Mouse (Mus musculus): ENCODE data around the gene Bmp7.
A peak's percentile ranks its signal among the peaks of the same experiment; 100 is the strongest.

Gene Bmp7

DNA sequence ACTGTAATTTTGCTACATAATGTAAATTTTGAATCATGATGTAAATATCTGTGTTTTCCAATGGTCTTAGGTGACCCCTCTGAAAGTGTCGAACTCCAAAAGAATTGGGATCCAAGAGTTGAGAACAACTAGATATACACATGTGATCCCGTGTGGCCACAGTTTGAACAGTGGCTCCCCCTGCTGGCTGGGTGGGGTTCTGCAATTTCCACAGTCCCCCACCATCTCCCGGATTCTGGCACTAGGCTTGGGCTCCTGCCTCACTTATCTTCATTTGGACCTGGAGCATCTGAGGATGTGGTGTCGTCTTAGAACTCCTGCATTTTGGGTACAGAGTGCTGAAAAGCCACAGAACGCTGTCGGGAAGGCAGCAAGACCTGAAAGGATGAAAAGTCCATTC, 91.9 kb downstream of the Bmp7 start:
- no peak for DNase-seq (ENCODE audit: low spot score)

DNA sequence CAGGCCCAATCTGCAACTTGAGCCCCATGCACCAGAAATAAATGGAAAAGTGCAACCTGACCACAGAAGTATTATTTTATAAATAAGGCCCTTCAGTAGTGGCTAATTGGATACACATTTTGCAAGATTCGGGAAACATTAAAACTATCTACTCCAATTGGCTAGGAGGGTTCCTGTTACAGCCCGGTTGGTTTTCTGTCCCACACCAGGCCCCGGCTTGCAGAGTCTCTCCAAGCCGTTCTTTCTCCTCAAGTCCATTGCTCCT, 93.9 kb downstream of the Bmp7 start:
- DNase-seq (ENCODE audit: low spot score), result no peak

GRCm38 (mm10) chr2:172845536-172846310, 94.4 kb downstream of the Bmp7 start:
- DNase-seq (ENCODE audit: low spot score), result no peak

GRCm38 (mm10) chr2:172843903-172844302, 96.2 kb downstream of the Bmp7 start:
- no peak for DNase-seq (ENCODE audit: low spot score)

- DNase-seq (ENCODE audit: low spot score), result no peak
Observed at GRCm38 (mm10) chr2:172842306-172842705, 97.8 kb downstream of the Bmp7 start.

DNA sequence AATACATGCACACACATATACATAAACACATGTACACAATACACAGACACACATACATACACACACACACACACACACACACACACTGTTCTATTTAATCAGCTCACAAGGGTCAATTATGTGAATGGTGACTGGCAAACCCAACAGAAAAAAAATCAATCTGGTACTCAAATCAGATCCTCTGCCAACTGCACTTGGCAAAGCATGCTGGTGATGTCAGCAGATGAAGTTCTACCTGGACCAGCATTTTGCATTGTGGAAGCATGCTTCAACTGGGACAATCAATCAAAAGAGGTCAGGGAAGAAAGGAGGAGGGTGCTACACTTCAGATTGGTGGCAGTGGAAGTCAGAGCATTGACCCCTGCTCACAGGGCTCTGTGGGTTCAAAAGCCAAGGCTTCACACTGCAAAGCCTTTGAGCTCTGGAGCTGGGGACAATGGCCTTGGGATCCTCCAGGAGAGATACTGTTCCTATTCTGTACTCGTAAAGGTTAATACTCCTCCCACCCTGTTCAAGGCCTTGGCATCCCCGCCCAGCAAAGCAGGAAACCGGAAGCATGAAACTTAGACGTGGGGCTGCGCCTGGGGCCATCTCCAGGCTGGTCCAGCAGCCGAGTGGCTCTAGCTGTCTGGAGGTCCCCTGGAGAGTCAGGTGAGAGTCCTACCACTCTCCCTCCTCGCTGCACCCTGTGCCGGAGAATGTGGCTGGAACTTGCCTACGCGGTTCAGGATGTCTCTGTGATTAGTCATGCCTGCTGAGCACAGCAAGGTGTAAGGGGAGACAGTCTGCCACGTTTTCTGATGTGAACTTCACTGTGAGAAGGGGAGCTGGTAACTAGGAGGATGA, 99.0 kb downstream of the Bmp7 start:
- no peak for DNase-seq (ENCODE audit: low spot score)

GRCm38 (mm10) chr2:172839317-172839980, 100.7 kb downstream of the Bmp7 start:
- no peak for DNase-seq (ENCODE audit: low spot score)

GRCm38 (mm10) chr2:172836516-172836915, 103.6 kb downstream of the Bmp7 start:
- no peak for DNase-seq (ENCODE audit: low spot score)

DNA sequence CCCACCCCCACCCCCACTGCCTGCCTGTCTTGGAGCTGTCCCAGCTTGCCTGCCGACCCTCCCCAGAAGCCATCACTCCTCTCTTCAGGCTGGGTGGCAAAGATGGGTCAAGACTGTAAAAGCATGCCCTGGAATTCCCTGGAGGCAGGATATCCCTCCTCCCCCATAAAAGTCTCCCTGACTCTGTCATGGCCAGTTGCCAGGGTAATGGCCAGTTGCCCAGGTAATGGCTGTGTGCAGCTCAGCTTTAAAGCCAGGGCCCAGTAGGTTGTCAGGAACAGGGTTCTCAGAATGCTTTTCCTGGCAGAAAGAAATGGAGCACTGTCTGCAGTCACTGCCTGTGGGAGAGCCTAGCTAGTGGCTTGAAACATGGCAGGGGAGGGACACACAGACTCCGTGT, 106.9 kb downstream of the Bmp7 start:
- DNase-seq (ENCODE audit: low spot score), result no peak

GRCm38 (mm10) chr2:172831762-172832161, 108.4 kb downstream of the Bmp7 start:
- DNase-seq (ENCODE audit: low spot score), result peak; percentile 37

GRCm38 (mm10) chr2:172831133-172831532, 109.0 kb downstream of the Bmp7 start:
- DNase-seq (ENCODE audit: low spot score), result peak; percentile 65

DNA sequence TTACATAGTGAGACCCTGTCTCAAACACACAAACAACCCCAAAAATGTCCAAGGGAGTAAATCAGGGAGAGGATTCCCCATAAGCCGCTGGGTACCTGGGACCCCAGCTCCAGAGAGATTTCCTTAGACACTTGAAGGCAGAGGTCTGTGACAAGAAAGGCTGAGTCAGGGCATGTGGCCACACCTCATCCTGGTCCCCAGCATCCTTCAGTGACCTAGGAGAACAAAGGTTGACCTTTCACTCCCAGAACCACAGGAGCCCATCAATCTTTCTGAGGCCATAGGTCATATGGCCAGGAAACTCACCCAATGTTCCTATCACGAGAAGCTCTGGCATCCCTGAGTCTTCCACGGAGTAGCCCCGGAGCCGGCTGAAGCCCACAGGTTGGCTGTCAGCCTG, 111.9 kb downstream of the Bmp7 start:
- no peak for DNase-seq (ENCODE audit: low spot score)

GRCm38 (mm10) chr2:172827564-172827963, 112.6 kb downstream of the Bmp7 start:
- no peak for DNase-seq (ENCODE audit: low spot score)

DNA sequence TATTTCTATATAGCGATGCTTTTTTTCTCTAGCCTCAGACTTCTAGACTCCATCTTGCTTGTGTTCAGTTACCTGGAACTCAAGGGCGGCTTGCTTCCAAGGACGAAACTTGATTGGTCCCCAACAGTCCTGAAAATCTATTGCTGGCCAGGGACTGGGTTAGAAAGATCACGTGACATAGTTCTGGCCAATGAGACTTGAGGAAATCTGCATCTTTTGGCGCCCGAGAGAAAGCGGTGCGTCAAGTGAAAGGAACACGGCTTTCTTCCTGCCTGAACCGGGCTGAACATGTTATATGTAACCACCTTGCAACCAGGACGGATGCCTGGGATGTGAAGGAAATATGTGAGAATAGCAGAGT, 114.4 kb downstream of the Bmp7 start:
- DNase-seq (ENCODE audit: low spot score), result no peak

- DNase-seq (ENCODE audit: low spot score), result no peak
Observed at GRCm38 (mm10) chr2:172824906-172825784, 115.0 kb downstream of the Bmp7 start.

- DNase-seq (ENCODE audit: low spot score), result no peak
Observed at GRCm38 (mm10) chr2:172818631-172819230, 121.4 kb downstream of the Bmp7 start.

Data from spleen, adult 12 weeks (tissue).